Mouse (Mus musculus) B cell, adult 67 days (primary cell): Measurements from ENCODE around the gene Rprm. TPM values are rescaled to one million over a fixed set of nuclear protein-coding genes. Genes with fewer than 3 reads are reported as not detected.

Experiments used
- total RNA-seq, 2 experiments: library from RNA; stranded (reverse); gene quantifications; 4 replicates each; pipeline ENCODE4 v1.2.4; 2023

The Rprm gene
- total RNA-seq: not detected

GRCm38 (mm10) chr2:54085430-54086087 is at the start of gene Rprm:
TSS of gene Rprm (minus strand) at chr2:54085552.

